In the genomic region with DNA sequence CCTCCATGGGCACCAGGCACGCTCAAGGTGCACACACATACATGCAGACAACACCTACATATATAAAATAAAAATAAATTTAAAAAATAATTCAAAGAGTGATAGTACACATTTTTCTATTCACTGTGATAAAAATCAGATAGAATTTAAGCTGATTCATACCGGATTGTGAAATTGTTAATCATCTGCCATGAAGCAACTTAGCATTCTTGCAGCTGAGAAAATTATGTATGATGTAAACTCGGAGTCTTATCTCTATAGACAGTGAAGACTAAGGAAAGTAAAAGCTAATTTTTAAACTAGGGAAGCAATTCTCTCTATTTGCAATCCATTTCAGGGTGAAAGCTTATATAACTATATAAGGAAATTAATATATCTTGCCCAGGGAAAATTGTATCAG, we compare ENCODE assay signal across 19 mouse cellular contexts. TPM values are rescaled to one million over a fixed set of nuclear protein-coding genes. Genes with fewer than 3 reads are reported as not detected.
"Had no signal": no experiment of that assay in that cellular context is flagged by ENCODE, and none has a peak within 500 bp of the region (broad histone marks: within the 10 kb centered on the region; RNA-seq: fewer than 3 reads in every experiment).

No protein-coding gene starts in this region.

- H3K4me1 ChIP-seq: midbrain, embryonic 10.5 days; neural tube, embryonic 12.5 days had no signal

- H3K9me3 ChIP-seq: midbrain, embryonic 10.5 days; midbrain, embryonic 12.5 days; neural tube, embryonic 12.5 days had no signal

- H3K36me3 ChIP-seq: midbrain, embryonic 10.5 days; midbrain, embryonic 12.5 days; neural tube, embryonic 12.5 days had no signal

- H3K4me3 ChIP-seq: midbrain, embryonic 10.5 days; midbrain, embryonic 12.5 days; neural tube, embryonic 12.5 days had no signal

- H3K27ac ChIP-seq: midbrain, embryonic 10.5 days; midbrain, embryonic 12.5 days; neural tube, embryonic 12.5 days had no signal

- H3K27me3 ChIP-seq: midbrain, embryonic 12.5 days; neural tube, embryonic 12.5 days had no signal

- DNase-seq: lung, adult 18-20 months; lung, embryonic 14.5 days; lung, postnatal 14 days; lung, postnatal 4 days; midbrain, embryonic 14.5 days; retina, postnatal 1 day; right cerebral cortex, adult 18-20 months; right cerebral cortex, postnatal 25 days; right cerebral cortex, postnatal 4 days; spleen, adult 18-20 months; thymus, adult 2 months; thymus, postnatal 25 days; thymus, postnatal 4 days had no signal

- H3K4me2 ChIP-seq: lung, embryonic 14.5 days; midbrain, embryonic 12.5 days; neural tube, embryonic 12.5 days had no signal

- H3K9ac ChIP-seq: lung, embryonic 14.5 days; midbrain, embryonic 12.5 days; neural tube, embryonic 12.5 days had no signal

- ATAC-seq: midbrain, embryonic 16.5 days had no signal

RNA-seq across cellular contexts. Expression of a gene that starts 41.0 kb away (rescaled TPM):
- polyA plus RNA-seq: small intestine, adult 2 months; thymus, adult 2 months; urinary bladder, adult 2 months had no signal
